Mouse (Mus musculus): ENCODE results near the gene Slc34a3. TPM values are rescaled to one million over a fixed set of nuclear protein-coding genes. Genes with fewer than 3 reads are reported as not detected.

The Slc34a3 gene
- total RNA-seq, 2 experiments from 2014 or later = not detected

- DNase-seq = peak; percentile 78 to 81
These were observed 40.8 kb downstream of the Slc34a3 start for GRCm38 (mm10) chr2:25193330-25193770.

- DNase-seq = no peak
These were observed 46.3 kb downstream of the Slc34a3 start for GRCm38 (mm10) chr2:25187841-25188240.

- DNase-seq = no peak
These were observed 47.6 kb downstream of the Slc34a3 start for GRCm38 (mm10) chr2:25186575-25186930.

GRCm38 (mm10) chr2:25185625-25186574 is 48.3 kb downstream of the Slc34a3 start:
- no peak for DNase-seq

GRCm38 (mm10) chr2:25184496-25184895 is 49.7 kb downstream of the Slc34a3 start:
- no peak for DNase-seq

GRCm38 (mm10) chr2:25183336-25183735 is 50.8 kb downstream of the Slc34a3 start:
- DNase-seq = no peak

- DNase-seq = no peak
These were observed 51.5 kb downstream of the Slc34a3 start for GRCm38 (mm10) chr2:25182664-25183063.

- no peak for DNase-seq
These were observed 52.2 kb downstream of the Slc34a3 start for GRCm38 (mm10) chr2:25181891-25182397.

- DNase-seq = no peak
These were observed 52.9 kb downstream of the Slc34a3 start for GRCm38 (mm10) chr2:25180973-25181890.

GRCm38 (mm10) chr2:25180478-25180903 is 53.7 kb downstream of the Slc34a3 start, which contains the start of gene Nrarp:
Gene Nrarp (plus strand): TSS chr2:25180758.
- peak; percentile 93 to 95 for DNase-seq

GRCm38 (mm10) chr2:25179566-25180217 is 54.5 kb downstream of the Slc34a3 start:
- no peak for DNase-seq

Other genes starting within 250 kb of the Slc34a3 start
- 100 to 1,000 TPM; 948 to 958 TPM for gene Nsmf, start 180.0 kb downstream of the Slc34a3 start, total RNA-seq (2021)
- not detected for gene Entpd8, start 154.1 kb downstream of the Slc34a3 start, total RNA-seq (2021)
- gene Noxa1, start 139.2 kb downstream of the Slc34a3 start, total RNA-seq (2021) = not detected
- gene Nrarp, start 53.6 kb downstream of the Slc34a3 start, total RNA-seq (2021) = 10 to 100 TPM; 21.3 to 21.5 TPM
- 1 to 10 TPM; 1.3 to 1.8 TPM for gene Tor4a, start 37.5 kb downstream of the Slc34a3 start, total RNA-seq (2021)
- 10 to 100 TPM; 55.1 to 58.1 TPM for gene Nelfb, start 22.9 kb downstream of the Slc34a3 start, total RNA-seq (2021)
- not detected for gene Stpg3, start 19.7 kb downstream of the Slc34a3 start, total RNA-seq (2021)
- not detected for gene Fam166a, start 15.6 kb downstream of the Slc34a3 start, total RNA-seq (2021)
- gene Tubb4b, start 9.7 kb downstream of the Slc34a3 start, total RNA-seq (2021) = 100 to 1,000 TPM; 309 to 323 TPM
- not detected for gene Rnf224, start 2.4 kb upstream of the Slc34a3 start, total RNA-seq (2021)
- 100 to 1,000 TPM; 223 to 232 TPM for gene Rnf208, start 7.9 kb upstream of the Slc34a3 start, total RNA-seq (2021)
- not detected for gene Cysrt1, start 8.1 kb upstream of the Slc34a3 start, total RNA-seq (2021)
- gene AL732309.1, start 12.5 kb upstream of the Slc34a3 start, total RNA-seq (2021) = 1 to 10 TPM; 2.2 to 4.4 TPM
- 10 to 100 TPM; 35.5 to 40.4 TPM for gene Tmem203, start 21.1 kb upstream of the Slc34a3 start, total RNA-seq (2021)
- 10 to 100 TPM; 19.4 to 23.1 TPM for gene Tprn, start 28.3 kb upstream of the Slc34a3 start, total RNA-seq (2021)
- 10 to 100 TPM; 65.0 to 69.4 TPM for gene Ssna1, start 38.1 kb upstream of the Slc34a3 start, total RNA-seq (2021)
- 10 to 100 TPM; 83.0 to 83.3 TPM for gene Anapc2, start 38.1 kb upstream of the Slc34a3 start, total RNA-seq (2021)
- not detected for gene Tmem210, start 53.8 kb upstream of the Slc34a3 start, total RNA-seq (2021)
- gene Lrrc26, start 55.6 kb upstream of the Slc34a3 start, total RNA-seq (2021) = not detected
- 100 to 1,000 TPM; 420 to 431 TPM for gene Grin1, start 84.8 kb upstream of the Slc34a3 start, total RNA-seq (2021)
- 10 to 100 TPM; 50.6 to 52.3 TPM for gene Man1b1, start 98.0 kb upstream of the Slc34a3 start, total RNA-seq (2021)
- gene Dpp7, start 122.0 kb upstream of the Slc34a3 start, total RNA-seq (2021) = 10 to 100 TPM; 26.1 to 38.4 TPM
- 10 to 100 TPM; 10.8 to 13.8 TPM for gene Uap1l1, start 131.3 kb upstream of the Slc34a3 start, total RNA-seq (2021)
- gene Sapcd2, start 138.0 kb upstream of the Slc34a3 start, total RNA-seq (2021) = 1 to 10 TPM; 3.7 to 4.6 TPM
- 10 to 100 TPM; 14.9 to 16.1 TPM for gene Entpd2, start 161.5 kb upstream of the Slc34a3 start, total RNA-seq (2021)
- gene Npdc1, start 165.0 kb upstream of the Slc34a3 start, total RNA-seq (2021) = 100 to 1,000 TPM; 422 to 431 TPM
- gene Fut7, start 188.9 kb upstream of the Slc34a3 start, total RNA-seq (2021) = under 1 TPM; 0.87 to 0.94 TPM
- gene Abca2, start 194.3 kb upstream of the Slc34a3 start, total RNA-seq (2021) = 100 to 1,000 TPM; 147 to 167 TPM
- gene Clic3, start 222.5 kb upstream of the Slc34a3 start, total RNA-seq (2021) = under 1 TPM in 1 of 2 experiments, not detected in 1; 0.66 TPM
- 10 to 100 TPM; 46.2 to 62.8 TPM for gene Paxx, start 226.7 kb upstream of the Slc34a3 start, total RNA-seq (2021)
- 100 to 1,000 TPM; 435 to 800 TPM for gene Ptgds, start 235.7 kb upstream of the Slc34a3 start, total RNA-seq (2021)